Mouse (Mus musculus): Measurements from ENCODE around the gene Fam107a. TPM values are rescaled to one million over a fixed set of nuclear protein-coding genes. Genes with fewer than 3 reads are reported as not detected.

Fam107a gene
- polyA plus RNA-seq, 1 experiment from 2014 or later, result 0.43 TPM

DNA sequence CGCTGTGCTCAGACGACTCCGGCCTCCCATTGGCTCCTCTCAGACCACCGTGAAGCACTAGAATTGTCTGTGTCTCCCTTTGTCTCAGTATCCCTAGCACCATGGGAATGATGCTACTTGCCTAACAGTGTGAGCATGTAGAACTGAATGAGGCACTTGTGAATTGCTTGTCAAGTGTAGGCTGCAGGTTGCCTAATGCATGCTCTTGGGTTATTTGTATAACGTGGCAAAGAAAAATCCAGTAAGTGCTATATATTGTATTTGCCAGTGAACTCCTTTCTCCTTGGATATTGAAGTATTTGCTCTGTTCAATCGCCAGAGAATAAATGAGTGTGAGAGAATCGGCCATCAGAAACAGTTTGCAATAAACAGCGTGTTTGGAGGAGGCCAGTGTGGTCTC, 70.9 kb downstream of the Fam107a start:
- no peak overlapping the region for H3K4me2 ChIP-seq
- no peak overlapping the region for H3K9ac ChIP-seq
- peaks cover 3% of the 10 kb centered on the region; the same call in 1 of the 2 replicates for H3K4me1 ChIP-seq
- ATAC-seq (ENCODE audit: low FRiP score), result no peak
- H3K4me3 ChIP-seq (replicated peaks), result no peak overlapping the region
- H3K27me3 ChIP-seq, result no peaks in the 10 kb centered on the region
- 83% methylated on average over 8 of the region's 8 CpGs for WGBS
- H3K9me3 ChIP-seq, result no peaks in the 10 kb centered on the region
- no peak overlapping the region for H3K27ac ChIP-seq
- no peaks in the 10 kb centered on the region for H3K36me3 ChIP-seq (replicated peaks)

Other genes starting within 250 kb of the Fam107a start
- 53.3 and 53.6 TPM in 2 replicates for gene Rpp14, start 237.7 kb downstream of the Fam107a start, polyA plus RNA-seq (2016; fragmentation: Nextera tagmentation; extraction: Ambion mirVana)
- 30.3 and 34.5 TPM in 2 replicates for gene Pxk, start 219.8 kb downstream of the Fam107a start, polyA plus RNA-seq (2016; fragmentation: Nextera tagmentation; extraction: Ambion mirVana)
- 199 and 211 TPM in 2 replicates for gene Pdhb, start 145.0 kb downstream of the Fam107a start, polyA plus RNA-seq (2016; fragmentation: Nextera tagmentation; extraction: Ambion mirVana)
- 6.7 and 14.8 TPM in 2 replicates for gene Kctd6, start 103.9 kb downstream of the Fam107a start, polyA plus RNA-seq (2016; fragmentation: Nextera tagmentation; extraction: Ambion mirVana)
- 0.21 TPM in 1 of 2 replicates, not detected in the other for gene Acox2, start 58.7 kb downstream of the Fam107a start, polyA plus RNA-seq (2016; fragmentation: Nextera tagmentation; extraction: Ambion mirVana)
- gene Oit1, start 60.7 kb upstream of the Fam107a start, polyA plus RNA-seq (2016; fragmentation: Nextera tagmentation; extraction: Ambion mirVana), result not detected in 2 replicates